Comparison of ENCODE assay signal across 9 mouse cellular contexts in the genomic region with DNA sequence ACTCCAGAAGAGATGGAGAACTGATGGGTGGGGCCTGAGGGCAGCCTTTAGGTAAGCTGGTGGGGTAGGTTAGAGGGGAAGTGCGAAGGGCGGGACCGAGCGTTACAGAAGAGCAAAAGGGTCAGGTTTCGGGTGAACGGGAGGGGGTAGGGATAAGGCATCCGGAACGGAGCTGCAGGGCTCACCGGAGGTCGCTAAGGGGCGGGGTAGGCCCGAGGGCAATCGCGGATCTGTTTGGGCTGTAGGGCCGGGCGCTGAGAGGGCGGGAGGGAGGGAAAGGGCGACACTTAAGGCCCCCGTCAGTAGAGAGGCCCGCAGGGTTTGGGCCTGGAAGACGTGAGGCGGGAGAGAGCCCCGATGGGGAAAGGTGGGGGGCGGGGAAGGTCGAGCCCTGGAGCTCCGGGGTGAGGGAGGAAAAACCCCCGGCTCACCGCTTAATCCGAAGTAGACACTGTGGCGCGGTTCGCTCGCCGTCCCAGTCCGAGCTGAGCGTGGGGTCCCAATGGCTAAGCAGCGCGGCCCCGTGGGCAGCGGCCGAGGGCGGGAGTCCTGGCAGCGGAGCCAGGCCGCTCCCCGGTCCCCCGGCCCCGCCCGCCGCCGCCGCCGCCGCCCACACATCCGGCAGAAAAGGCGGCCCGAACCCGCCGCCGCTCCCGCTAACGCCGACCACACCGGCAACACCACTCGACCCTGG. TPM values are rescaled to one million over a fixed set of nuclear protein-coding genes. Genes with fewer than 3 reads are reported as not detected.
DNase-seq lines count a peak whose midpoint lies in the region; ATAC-seq lines count a peak whose summit lies in the region.
"Had no signal": no experiment of that assay in that cellular context is flagged by ENCODE, and none has a peak within 500 bp of the region (broad histone marks: within the 10 kb centered on the region; RNA-seq: fewer than 3 reads in every experiment).

No protein-coding gene starts in this region.

- ATAC-seq in embryonic facial prominence, embryonic 12.5 days (ENCODE audit: insufficient number of reproducible peaks, insufficient read depth, low FRiP score, low TSS enrichment) = peak; percentile 29; the same call in 1 of the 2 replicates
- peak; percentile 66 for ATAC-seq in hindbrain, embryonic 15.5 days (ENCODE audit: low FRiP score, low read depth)
- ATAC-seq in lung, embryonic 15.5 days (ENCODE audit: borderline replicate concordance, extremely low read depth, low FRiP score, low TSS enrichment) = peak; percentile 80
- ATAC-seq in neutrophil, adult 5-6 weeks (ENCODE audit: extremely low read depth, insufficient number of reproducible peaks, low FRiP score, poor library complexity, severe bottlenecking) = peak; percentile 24; the same call in 1 of the 2 replicates

- WGBS in embryonic facial prominence, embryonic 12.5 days = under 1% methylated on average over 59 of the region's 64 CpGs
- WGBS in hindbrain, embryonic 15.5 days = under 1% methylated on average over 29 of the region's 64 CpGs
- under 1% methylated on average over 42 of the region's 64 CpGs for WGBS in lung, embryonic 15.5 days

- H3K9ac ChIP-seq in embryonic facial prominence, embryonic 12.5 days = peak overlapping the region; percentile 94
- peak overlapping the region; percentile 96 for H3K9ac ChIP-seq in hindbrain, embryonic 15.5 days
- H3K9ac ChIP-seq in lung, embryonic 15.5 days = peak overlapping the region; percentile 95

- DNase-seq in 3134 (ENCODE audit: extremely low read depth, insufficient read length, low spot score) = peak; percentile 70
- DNase-seq in CD8-positive naive resting alpha-beta T cell, adult 2 months (ENCODE audit: low read depth in 2 of 2, low spot score in 2 of 2) = peak; percentile 21 to 38
- no peak for DNase-seq in right cerebral cortex, postnatal 4 days
- no peak for DNase-seq in gastrocnemius, postnatal 4 days (ENCODE audit: low spot score in 2 of 2)

- H3K4me2 ChIP-seq in embryonic facial prominence, embryonic 12.5 days (replicated peaks) = peak overlapping the region; percentile 92
- peak overlapping the region; percentile 94 for H3K4me2 ChIP-seq in hindbrain, embryonic 15.5 days
- peak overlapping the region; percentile 85 for H3K4me2 ChIP-seq in lung, embryonic 15.5 days

- no peaks in the 10 kb centered on the region for H3K27me3 ChIP-seq in embryonic facial prominence, embryonic 12.5 days
- H3K27me3 ChIP-seq in hindbrain, embryonic 15.5 days = no peaks in the 10 kb centered on the region
- H3K27me3 ChIP-seq in lung, embryonic 15.5 days = no peaks in the 10 kb centered on the region

- H3K4me1 ChIP-seq in embryonic facial prominence, embryonic 12.5 days = peaks cover 20% of the 10 kb centered on the region
- H3K4me1 ChIP-seq in hindbrain, embryonic 15.5 days (replicated peaks) = peaks cover 30% of the 10 kb centered on the region
- peaks cover 28% of the 10 kb centered on the region for H3K4me1 ChIP-seq in lung, embryonic 15.5 days

- H3K4me3 ChIP-seq in embryonic facial prominence, embryonic 12.5 days = peak overlapping the region; percentile 99
- H3K4me3 ChIP-seq in hindbrain, embryonic 15.5 days = peak overlapping the region; percentile 99
- peak overlapping the region; percentile 95 for H3K4me3 ChIP-seq in lung, embryonic 15.5 days

- H3K27ac ChIP-seq in embryonic facial prominence, embryonic 12.5 days = peak overlapping the region; percentile 82
- H3K27ac ChIP-seq in hindbrain, embryonic 15.5 days (replicated peaks) = peak overlapping the region; percentile 80
- H3K27ac ChIP-seq in lung, embryonic 15.5 days = peak overlapping the region; percentile 83

- H3K9me3 ChIP-seq in embryonic facial prominence, embryonic 12.5 days = no peaks in the 10 kb centered on the region
- H3K9me3 ChIP-seq in hindbrain, embryonic 15.5 days = no peaks in the 10 kb centered on the region
- H3K9me3 ChIP-seq in lung, embryonic 15.5 days = no peaks in the 10 kb centered on the region

- peaks cover 20% of the 10 kb centered on the region for H3K36me3 ChIP-seq in embryonic facial prominence, embryonic 12.5 days
- peaks cover 20% of the 10 kb centered on the region for H3K36me3 ChIP-seq in hindbrain, embryonic 15.5 days
- peaks cover 13% of the 10 kb centered on the region for H3K36me3 ChIP-seq in lung, embryonic 15.5 days

RNA-seq across cellular contexts. Expression of a gene that starts 0.5 kb away (rescaled TPM):
- 49.2 and 53.0 TPM in 2 replicates for polyA plus RNA-seq in embryonic facial prominence, embryonic 12.5 days (2016; fragmentation: Nextera tagmentation; extraction: Ambion mirVana)
- 40.0 and 40.1 TPM in 2 replicates for polyA plus RNA-seq in hindbrain, embryonic 15.5 days (2015; fragmentation: Nextera tagmentation; extraction: Ambion mirVana)
- polyA plus RNA-seq in lung, embryonic 15.5 days (2015; fragmentation: Nextera tagmentation; extraction: Ambion mirVana) = 42.2 and 45.0 TPM in 2 replicates
- total RNA-seq in neutrophil, adult 5-6 weeks (2017) = 31.0 and 34.1 TPM in 2 replicates
- 10 to 100 TPM; 41.2 to 42.3 TPM for total RNA-seq in gastrocnemius, postnatal 4 days (2021)

RNA-seq across cellular contexts. Expression of a gene that starts 10.8 kb away (rescaled TPM):
- polyA plus RNA-seq in embryonic facial prominence, embryonic 12.5 days (2016; fragmentation: Nextera tagmentation; extraction: Ambion mirVana) = 494 and 532 TPM in 2 replicates
- polyA plus RNA-seq in hindbrain, embryonic 15.5 days (2015; fragmentation: Nextera tagmentation; extraction: Ambion mirVana) = 772 and 777 TPM in 2 replicates
- polyA plus RNA-seq in lung, embryonic 15.5 days (2015; fragmentation: Nextera tagmentation; extraction: Ambion mirVana) = 522 and 555 TPM in 2 replicates
- 7.6 and 10.8 TPM in 2 replicates for total RNA-seq in neutrophil, adult 5-6 weeks (2017)
- 100 to 1,000 TPM; 830 to 870 TPM for total RNA-seq in gastrocnemius, postnatal 4 days (2021)

RNA-seq across cellular contexts. Expression of a gene that starts 30.0 kb away (rescaled TPM):
- 105 and 106 TPM in 2 replicates for polyA plus RNA-seq in embryonic facial prominence, embryonic 12.5 days (2016; fragmentation: Nextera tagmentation; extraction: Ambion mirVana)
- polyA plus RNA-seq in hindbrain, embryonic 15.5 days (2015; fragmentation: Nextera tagmentation; extraction: Ambion mirVana) = 128 and 129 TPM in 2 replicates
- polyA plus RNA-seq in lung, embryonic 15.5 days (2015; fragmentation: Nextera tagmentation; extraction: Ambion mirVana) = 91.4 and 94.6 TPM in 2 replicates
- 41.1 and 49.6 TPM in 2 replicates for total RNA-seq in neutrophil, adult 5-6 weeks (2017)
- total RNA-seq in gastrocnemius, postnatal 4 days (2021) = 10 to 100 TPM; 38.6 to 41.5 TPM

RNA-seq across cellular contexts. Expression of a gene that starts 40.3 kb away (rescaled TPM):
- polyA plus RNA-seq in embryonic facial prominence, embryonic 12.5 days (2016; fragmentation: Nextera tagmentation; extraction: Ambion mirVana) = not detected in 2 replicates
- polyA plus RNA-seq in hindbrain, embryonic 15.5 days (2015; fragmentation: Nextera tagmentation; extraction: Ambion mirVana) = not detected in 2 replicates
- polyA plus RNA-seq in lung, embryonic 15.5 days (2015; fragmentation: Nextera tagmentation; extraction: Ambion mirVana) = not detected in 2 replicates
- not detected in 2 replicates for total RNA-seq in neutrophil, adult 5-6 weeks (2017)
- not detected for total RNA-seq in gastrocnemius, postnatal 4 days (2021)

RNA-seq across cellular contexts. Expression of a gene that starts 47.1 kb away (rescaled TPM):
- not detected in 2 replicates for polyA plus RNA-seq in embryonic facial prominence, embryonic 12.5 days (2016; fragmentation: Nextera tagmentation; extraction: Ambion mirVana)
- 0.09 and 0.10 TPM in 2 replicates for polyA plus RNA-seq in hindbrain, embryonic 15.5 days (2015; fragmentation: Nextera tagmentation; extraction: Ambion mirVana)
- 0.13 and 0.24 TPM in 2 replicates for polyA plus RNA-seq in lung, embryonic 15.5 days (2015; fragmentation: Nextera tagmentation; extraction: Ambion mirVana)
- not detected in 2 replicates for total RNA-seq in neutrophil, adult 5-6 weeks (2017)
- not detected for total RNA-seq in gastrocnemius, postnatal 4 days (2021)
- polyA plus RNA-seq: large intestine, adult 2 months had no signal

Comparison
In these comparisons a context has a peak if more than half of its experiments do, and no peak if none do; other contexts are left out.
1. DNase-seq: peak in 3134 (single experiment) and CD8-positive naive resting alpha-beta T cell, adult 2 months (2 of 2); none in right cerebral cortex, postnatal 4 days (single experiment) and gastrocnemius, postnatal 4 days (0 of 2).
2. ATAC-seq: peak in every context shown above with its lines; median percentile 80 in lung, embryonic 15.5 days; 66 in hindbrain, embryonic 15.5 days; 29 in embryonic facial prominence, embryonic 12.5 days; 24 in neutrophil, adult 5-6 weeks.
3. Peak in every context shown above with its lines, with median percentiles within 50 percentile points of each other: H3K27ac ChIP-seq, H3K4me2 ChIP-seq, H3K4me3 ChIP-seq and H3K9ac ChIP-seq.